Mouse (Mus musculus): ENCODE results near the gene Gria3.

Gene Gria3

GRCm38 (mm10) chrX:41573079-41573478, 172.4 kb downstream of the Gria3 start:
- DNase-seq (ENCODE audit: low spot score in 2 of 2): peak in 1 of 2 experiments; percentile 1

- peak in 1 of 2 experiments; percentile 1 for DNase-seq (ENCODE audit: low spot score in 2 of 2)
Observed at GRCm38 (mm10) chrX:41578797-41579196, 178.1 kb downstream of the Gria3 start.

GRCm38 (mm10) chrX:41587692-41588091, 187.0 kb downstream of the Gria3 start:
- no peak for DNase-seq (ENCODE audit: low spot score in 2 of 2)

GRCm38 (mm10) chrX:41607181-41607580, 206.5 kb downstream of the Gria3 start:
- DNase-seq (ENCODE audit: low spot score in 2 of 2): no peak

GRCm38 (mm10) chrX:41614920-41615319, 214.3 kb downstream of the Gria3 start:
- DNase-seq (ENCODE audit: low spot score in 2 of 2): peak in 1 of 2 experiments; percentile 0

GRCm38 (mm10) chrX:41616928-41617327, 216.3 kb downstream of the Gria3 start:
- DNase-seq (ENCODE audit: low spot score in 2 of 2): no peak

GRCm38 (mm10) chrX:41618396-41618795, 217.7 kb downstream of the Gria3 start:
- no peak for DNase-seq (ENCODE audit: low spot score in 2 of 2)

- DNase-seq (ENCODE audit: low spot score in 2 of 2): no peak
Observed at GRCm38 (mm10) chrX:41633576-41633975, 232.9 kb downstream of the Gria3 start.

GRCm38 (mm10) chrX:41644954-41645353, 244.3 kb downstream of the Gria3 start:
- DNase-seq (ENCODE audit: low spot score in 2 of 2): no peak

- no peak for DNase-seq (ENCODE audit: low spot score in 2 of 2)
Observed at GRCm38 (mm10) chrX:41657791-41658190, 257.1 kb downstream of the Gria3 start.

- no peak for DNase-seq (ENCODE audit: low spot score in 2 of 2)
Observed at GRCm38 (mm10) chrX:41688869-41689268, 288.2 kb downstream of the Gria3 start.

- no peak for DNase-seq (ENCODE audit: low spot score in 2 of 2)
Observed at GRCm38 (mm10) chrX:41692076-41692475, 291.4 kb downstream of the Gria3 start.

Measured in spleen, postnatal 36 days (tissue).